Mouse (Mus musculus): ENCODE data around the gene Gkap1.

GRCm38 (mm10) chr13:58314991-58315390, 39.5 kb upstream of the Gkap1 start:
- TF ChIP-seq CTCF (IDR thresholded peaks at IDR 0.05; ENCODE audit: control insufficient read depth, insufficient read depth, insufficient replicate concordance, low read depth, low read length): no peak
- no peak for TF ChIP-seq POLR2A (IDR thresholded peaks at IDR 0.05; ENCODE audit: control insufficient read depth, low read depth, low read length)
